Mouse (Mus musculus): Measurements from ENCODE around the gene Nsun5. TPM values are rescaled to one million over a fixed set of nuclear protein-coding genes. Genes with fewer than 3 reads are reported as not detected.

Gene Nsun5
- total RNA-seq, 2 experiments from 2014 or later = 13.7 to 23.7 TPM

DNA sequence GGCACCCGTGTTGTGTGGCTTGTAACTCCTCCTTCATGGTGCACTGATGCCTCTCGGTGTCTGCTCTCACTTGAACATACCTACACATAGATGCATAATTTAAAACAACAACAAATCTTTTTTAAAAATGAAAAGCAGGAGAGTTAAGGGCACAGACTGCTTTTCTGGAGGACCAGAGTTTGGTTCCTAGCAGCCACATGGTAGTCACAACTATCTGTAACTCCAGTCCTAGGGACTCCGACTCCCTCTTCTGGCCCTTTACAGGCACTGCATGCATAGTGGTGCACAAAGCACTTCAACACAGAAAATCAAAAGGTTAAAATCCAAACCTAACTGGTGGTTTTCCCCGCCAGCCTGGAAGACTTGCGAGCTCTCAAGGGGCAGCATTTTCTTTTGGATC is 3.8 kb downstream of the Nsun5 start:
- DNase-seq = no peak

DNA sequence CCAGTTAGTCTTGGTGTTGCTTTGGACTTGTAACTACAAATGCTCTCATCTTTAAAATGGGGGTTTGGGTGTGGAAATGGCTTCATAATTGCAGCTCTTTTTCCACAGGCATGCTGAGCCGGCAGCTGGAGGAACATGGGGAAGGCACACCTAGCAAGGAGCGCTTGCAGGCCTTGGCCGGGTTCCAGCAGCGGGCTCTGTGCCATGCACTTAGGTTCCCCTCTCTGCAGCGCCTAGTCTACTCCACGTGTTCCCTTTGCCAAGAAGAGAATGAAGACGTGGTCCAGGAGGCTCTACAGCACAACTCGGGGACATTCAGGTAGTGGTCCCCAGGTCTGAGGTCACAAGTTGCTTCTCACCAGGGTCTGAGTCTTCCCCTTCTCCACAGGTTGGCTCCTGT is 5.4 kb downstream of the Nsun5 start:
- DNase-seq = peak; percentile 59 to 77

DNA sequence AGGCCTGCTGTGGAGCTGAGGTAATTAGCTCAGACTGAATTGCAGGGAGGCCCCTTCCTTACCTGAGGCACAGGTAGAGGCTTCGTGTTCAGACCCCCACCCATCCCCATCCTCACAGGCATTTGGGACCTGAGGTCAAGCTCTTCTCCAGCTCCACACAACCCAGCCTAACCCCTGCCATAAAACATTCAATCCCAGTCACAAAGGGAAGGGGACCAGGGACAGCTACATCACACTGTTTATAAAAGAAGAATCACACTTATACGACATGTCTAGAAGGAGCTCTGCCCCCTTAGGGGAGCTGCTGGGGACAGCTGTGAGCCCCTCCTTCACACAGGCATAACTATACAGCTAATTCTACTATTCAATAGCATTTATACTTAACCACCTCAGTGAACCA is 6.6 kb downstream of the Nsun5 start:
- no peak for DNase-seq

DNA sequence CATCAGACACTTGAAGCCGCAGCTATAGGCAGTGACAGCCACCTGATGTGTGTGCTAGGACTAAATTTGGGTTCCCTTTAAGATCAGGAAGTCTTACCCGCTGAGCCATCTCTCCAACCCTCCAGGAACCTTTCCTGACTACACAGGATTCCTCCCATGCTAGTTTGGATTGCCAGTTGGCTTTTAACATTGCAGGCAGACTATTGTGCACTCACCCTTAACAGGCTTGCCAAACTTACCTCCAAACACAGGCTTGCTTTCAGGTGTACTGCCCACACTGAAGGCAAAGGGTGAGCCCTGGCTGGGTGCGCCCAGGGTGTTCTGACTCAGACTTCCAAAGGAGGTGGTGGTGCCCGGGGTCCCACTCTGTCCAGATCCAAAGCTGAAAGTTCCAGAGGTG is 10.9 kb downstream of the Nsun5 start:
- no peak for DNase-seq

DNA sequence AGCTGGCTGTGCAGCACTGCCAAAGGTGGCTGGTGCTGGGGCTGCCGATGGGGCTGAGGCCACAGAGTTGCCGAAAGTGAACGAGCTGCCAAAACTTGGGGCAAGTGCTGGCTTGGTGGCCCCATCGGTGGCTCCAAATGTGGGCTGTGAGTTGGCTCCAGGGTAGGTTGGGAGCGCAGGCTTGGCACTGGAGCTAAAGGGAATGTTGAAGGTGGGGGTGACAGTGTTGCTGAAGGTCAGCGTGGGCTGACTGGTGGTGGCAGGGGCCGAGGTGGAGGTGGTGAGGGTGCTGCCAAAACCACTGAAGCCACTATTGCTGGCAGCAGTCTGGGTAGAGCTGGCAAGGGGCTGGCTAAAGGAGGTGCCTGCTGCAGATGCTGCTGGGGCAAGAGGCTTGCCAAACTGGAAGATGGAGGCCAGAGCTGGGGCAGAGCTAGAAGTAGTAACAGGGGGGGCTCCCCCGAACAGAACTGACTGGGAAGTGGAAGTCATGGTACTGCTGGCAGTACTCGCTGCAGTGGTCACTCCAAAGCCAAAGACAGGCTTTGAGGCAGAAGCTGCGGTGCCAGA is 11.7 kb downstream of the Nsun5 start:
- DNase-seq = peak in 1 of 2 experiments; percentile 18

DNA sequence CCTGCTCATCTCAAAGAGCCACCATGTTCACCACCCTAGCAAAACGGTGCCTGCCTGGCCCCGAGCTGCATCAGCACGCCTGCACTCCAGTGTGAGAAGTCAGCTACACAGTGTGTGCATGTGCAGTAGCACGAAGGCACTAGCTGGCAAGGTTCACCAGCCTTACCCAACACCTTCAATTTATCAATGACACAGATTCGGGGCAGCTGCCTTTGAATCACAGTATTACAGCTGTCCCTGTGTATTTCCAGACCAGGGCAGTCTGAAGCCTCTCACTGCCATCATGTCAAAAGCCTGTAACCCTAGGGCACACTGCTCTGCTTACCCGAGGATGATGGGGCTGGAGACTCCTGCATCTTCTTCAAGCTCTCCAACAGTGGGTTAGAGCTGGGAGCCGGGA is 13.0 kb downstream of the Nsun5 start:
- peak in 1 of 2 experiments; percentile 15 for DNase-seq

DNA sequence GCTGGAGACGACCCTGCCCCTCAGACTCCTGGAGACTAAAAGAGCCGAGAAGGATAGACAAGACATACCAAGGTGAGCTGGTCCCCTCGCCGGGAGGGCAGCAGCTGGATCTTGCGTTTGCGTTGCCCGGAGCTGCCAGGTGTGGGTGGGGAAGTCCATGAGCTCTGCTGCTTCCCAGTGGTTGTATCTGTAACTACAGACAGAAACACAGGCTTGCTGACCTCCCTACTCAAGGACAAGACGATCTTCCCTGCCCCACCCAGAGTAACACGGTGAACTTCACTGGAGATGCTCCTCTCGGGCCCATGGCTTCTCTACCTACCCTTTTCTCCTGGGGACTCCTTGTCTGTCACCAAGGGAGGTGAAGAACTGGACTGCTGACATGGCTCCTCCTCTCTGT is 14.0 kb downstream of the Nsun5 start:
- DNase-seq = no peak

DNA sequence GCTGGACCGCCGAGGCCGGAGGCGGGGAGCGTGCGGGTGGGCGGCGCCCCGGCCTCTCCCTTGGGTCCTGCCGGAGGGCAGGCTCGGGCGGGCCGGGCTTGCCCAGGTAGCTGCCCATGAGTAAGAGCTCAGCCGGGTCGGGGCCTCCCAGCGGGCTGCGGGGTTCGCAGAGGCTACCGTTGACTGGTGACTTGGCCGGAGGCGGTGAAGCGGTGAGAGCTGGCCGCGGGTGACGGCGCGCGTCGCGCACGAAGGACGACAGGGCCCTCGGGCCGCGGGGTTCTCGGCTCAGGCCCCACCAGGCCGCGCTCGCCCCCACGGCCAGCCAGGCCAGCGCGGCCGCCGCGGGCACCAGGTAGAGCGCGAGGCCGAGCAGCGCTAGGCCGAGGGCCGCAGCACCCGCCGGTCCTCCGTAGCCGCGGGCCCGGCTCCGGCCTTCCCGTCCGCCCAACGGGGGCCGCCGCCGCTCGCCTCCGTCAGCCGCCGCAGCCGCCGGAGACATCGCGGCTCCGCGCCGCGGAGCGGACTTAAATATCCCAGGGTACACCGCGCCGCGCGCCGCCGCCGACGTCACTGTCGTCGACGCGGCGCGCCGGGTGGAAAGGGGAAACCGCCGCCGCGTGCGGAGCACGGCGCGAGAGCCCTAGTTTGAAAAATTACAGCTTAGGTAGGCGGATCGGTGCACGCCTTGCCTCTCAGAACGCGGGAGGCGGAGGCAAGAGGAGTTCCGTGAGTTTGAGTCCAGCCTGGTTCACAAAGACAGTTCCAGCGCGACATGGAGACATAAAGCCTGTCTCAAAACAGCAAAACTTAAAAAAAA is 24.5 kb downstream of the Nsun5 start, which contains the start of gene Pom121:
Gene Pom121, minus strand, starts transcription at position 543 of the 820 bp plus-strand sequence.
- DNase-seq = peak; percentile 86 to 90

DNA sequence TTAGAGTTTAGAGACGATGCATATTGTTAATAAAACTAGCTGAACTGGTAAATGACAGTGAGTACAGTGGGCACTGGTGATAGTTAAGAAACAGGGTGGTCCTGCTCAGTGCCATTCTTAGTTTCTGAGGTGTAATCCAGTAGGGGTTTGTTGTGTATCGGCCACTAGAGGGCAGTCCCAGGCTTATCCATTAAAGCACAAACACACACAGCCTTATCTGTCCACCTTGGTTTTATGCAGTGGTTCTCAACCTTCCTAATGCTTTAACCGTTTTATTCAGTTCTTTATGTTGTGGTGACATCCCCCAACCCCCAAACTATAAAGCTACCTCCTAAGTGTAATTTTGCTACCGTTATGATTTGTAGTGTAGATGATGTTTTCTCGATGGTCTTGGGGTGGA is 26.1 kb downstream of the Nsun5 start:
- DNase-seq = peak; percentile 26 to 57

DNA sequence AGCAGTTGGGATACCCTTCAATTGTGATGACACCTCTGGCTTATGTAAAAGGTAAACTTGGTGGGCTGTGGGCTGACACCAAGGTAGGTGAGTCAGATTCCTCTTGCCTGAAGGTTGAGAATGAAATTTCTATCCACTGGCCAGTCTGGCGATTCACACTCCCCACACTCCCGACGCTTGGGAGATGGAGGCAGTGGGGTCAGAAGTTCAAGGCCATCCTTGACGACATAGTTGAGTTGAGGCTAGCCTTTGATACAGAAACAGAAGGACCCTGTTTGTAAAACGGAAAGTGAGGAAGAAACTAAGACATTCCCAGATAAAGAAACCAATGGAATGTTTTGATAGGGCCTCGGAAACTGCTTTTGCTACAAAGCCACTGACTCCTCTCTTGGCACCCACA is 29.6 kb downstream of the Nsun5 start:
- no peak for DNase-seq

DNA sequence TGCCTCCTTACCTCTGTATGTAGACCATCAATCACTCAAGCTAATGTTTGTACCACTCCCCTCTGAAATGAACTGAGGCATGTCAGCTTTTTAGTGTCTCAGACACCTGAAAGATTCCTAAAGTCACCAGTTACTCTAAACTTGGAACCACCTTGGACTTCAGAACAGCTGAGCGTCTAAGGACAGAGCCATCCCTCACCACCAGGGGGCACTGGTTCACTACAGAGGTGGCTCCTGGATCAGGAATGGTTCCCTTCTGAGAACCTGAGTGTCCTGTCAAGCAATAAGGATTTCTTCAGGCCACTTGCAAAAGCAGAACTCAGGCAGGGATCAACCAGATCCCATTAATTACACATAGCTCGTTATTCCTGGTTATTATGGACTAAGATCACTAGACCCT is 30.5 kb downstream of the Nsun5 start:
- DNase-seq = peak; percentile 89 to 93

DNA sequence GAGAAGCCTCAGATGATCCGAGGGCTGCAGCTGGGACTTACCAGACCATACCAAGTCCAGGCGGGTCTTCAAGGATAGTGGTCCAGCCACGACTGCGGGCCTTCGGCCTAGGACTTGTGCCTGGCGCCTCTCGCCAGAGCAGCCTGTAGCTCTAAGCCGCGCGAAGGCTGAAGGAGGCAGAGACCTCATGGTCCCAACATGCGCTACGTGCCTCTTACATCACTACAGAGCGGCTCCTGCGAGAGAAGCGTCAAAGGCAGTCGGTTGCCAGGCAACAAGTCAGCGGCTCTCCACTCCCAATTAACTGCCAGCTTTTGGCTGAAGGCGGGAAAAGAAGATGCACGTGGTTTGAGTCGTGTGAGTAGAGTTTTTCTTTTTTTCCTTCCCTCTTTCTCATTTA is 34.9 kb downstream of the Nsun5 start:
- DNase-seq = no peak

DNA sequence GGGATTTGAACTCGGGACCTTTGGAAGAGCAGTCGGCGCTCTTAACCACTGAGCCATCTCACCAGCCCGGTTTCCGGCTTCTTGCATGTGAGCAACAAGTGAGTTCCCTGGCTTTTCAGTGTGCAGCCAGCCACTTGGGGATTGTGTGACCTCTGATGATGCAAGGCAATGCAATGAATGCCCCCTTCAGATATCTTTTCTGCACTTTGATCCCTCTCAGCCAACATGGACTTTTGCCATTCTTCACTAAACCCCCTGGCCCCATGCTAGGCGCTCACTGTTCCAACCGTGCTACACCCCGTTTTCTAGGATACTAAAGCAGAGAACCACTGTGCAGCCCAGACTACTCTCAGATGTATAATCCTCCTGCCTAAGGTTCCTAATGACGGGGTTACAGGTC is 35.7 kb downstream of the Nsun5 start:
- DNase-seq = no peak

DNA sequence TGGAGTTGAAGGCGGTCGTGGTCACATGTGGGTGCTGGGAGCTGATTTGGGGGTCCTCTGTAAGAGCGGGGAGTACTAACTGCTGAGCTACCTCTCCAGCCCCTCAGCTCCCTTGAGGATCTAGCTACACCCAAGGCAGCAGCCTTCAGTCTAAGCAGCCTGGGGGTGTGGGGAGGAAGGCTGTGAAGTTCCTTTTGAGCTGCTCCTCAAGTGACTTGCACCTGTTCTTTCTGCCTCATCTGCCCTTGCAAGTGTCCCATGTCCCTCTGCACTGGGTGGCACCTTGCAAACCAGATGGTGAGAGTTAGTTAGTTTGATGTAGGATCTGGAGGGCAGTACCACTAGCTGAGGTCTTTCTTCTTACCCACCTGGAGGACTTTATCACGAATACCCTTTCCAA is 38.4 kb downstream of the Nsun5 start:
- no peak for DNase-seq

DNA sequence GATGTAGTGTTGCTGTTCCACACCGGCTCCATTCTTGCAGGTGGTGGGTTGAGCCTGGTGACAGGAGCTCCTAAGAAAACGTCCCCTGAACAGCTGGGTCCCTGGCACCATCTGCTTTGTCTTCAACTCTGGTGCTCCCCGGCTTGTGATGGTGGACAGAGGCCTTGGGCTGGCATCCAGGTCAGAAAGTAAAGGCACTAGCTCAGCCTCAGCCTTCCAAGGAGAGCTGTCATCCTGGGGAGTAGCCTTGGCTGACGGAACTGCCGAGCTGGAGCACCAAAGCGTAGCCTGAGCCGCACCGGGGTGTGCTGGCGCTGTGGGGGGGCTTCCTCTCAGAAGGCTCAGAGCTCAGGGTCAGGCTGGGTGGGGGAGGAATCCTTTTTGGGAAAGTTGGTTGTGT is 40.5 kb downstream of the Nsun5 start:
- DNase-seq = peak; percentile 67 to 69

Small RNAs within 50 kb of the gene (microRNA-seq; reads per million reads assigned to microRNA genes)
- 2.7 reads per million, percentile 5 among the genes with 10 or more reads in this experiment for gene Mir7033

Other genes starting within 250 kb of the Nsun5 start
- 10 to 100 TPM; 28.9 to 40.9 TPM for gene Tbl2, start 220.3 kb upstream of the Nsun5 start, total RNA-seq (2021)
- 10 to 100 TPM; 72.6 to 77.5 TPM for gene Bcl7b, start 201.7 kb upstream of the Nsun5 start, total RNA-seq (2021)
- gene Baz1b, start 182.7 kb upstream of the Nsun5 start, total RNA-seq (2021) = 10 to 100 TPM; 72.1 to 90.4 TPM
- gene Fzd9, start 118.7 kb upstream of the Nsun5 start, total RNA-seq (2021) = 1 to 10 TPM; 3.7 to 6.3 TPM
- not detected for gene Fkbp6, start 19.9 kb upstream of the Nsun5 start, total RNA-seq (2021)
- gene Trim50, start 16.7 kb upstream of the Nsun5 start, total RNA-seq (2021) = not detected
- gene Pom121, start 24.6 kb downstream of the Nsun5 start, total RNA-seq (2021) = 10 to 100 TPM; 21.4 to 24.6 TPM
- gene Hip1, start 175.2 kb downstream of the Nsun5 start, total RNA-seq (2021) = 10 to 100 TPM; 20.0 to 28.0 TPM
- not detected for gene Ccl26, start 193.6 kb downstream of the Nsun5 start, total RNA-seq (2021)
- gene Ccl24, start 203.1 kb downstream of the Nsun5 start, total RNA-seq (2021) = under 1 TPM; 0.73 to 0.82 TPM